Mouse (Mus musculus) megakaryocyte, embryonic 14.5 days (primary cell): ENCODE results near the gene Mkks.

ENCODE experiments used
- FLI1 ChIP-seq: IDR thresholded peaks from 2 replicates; pipeline ENCODE4 v1.6.1; 2012; ENCODE audit warnings: low read length, inconsistent platforms, mixed read lengths
- GATA1 ChIP-seq: IDR thresholded peaks from 3 replicates; pipeline ENCODE4 v1.6.1; 2012; ENCODE audit warnings: mixed read lengths, low read length, inconsistent platforms, borderline replicate concordance

DNA sequence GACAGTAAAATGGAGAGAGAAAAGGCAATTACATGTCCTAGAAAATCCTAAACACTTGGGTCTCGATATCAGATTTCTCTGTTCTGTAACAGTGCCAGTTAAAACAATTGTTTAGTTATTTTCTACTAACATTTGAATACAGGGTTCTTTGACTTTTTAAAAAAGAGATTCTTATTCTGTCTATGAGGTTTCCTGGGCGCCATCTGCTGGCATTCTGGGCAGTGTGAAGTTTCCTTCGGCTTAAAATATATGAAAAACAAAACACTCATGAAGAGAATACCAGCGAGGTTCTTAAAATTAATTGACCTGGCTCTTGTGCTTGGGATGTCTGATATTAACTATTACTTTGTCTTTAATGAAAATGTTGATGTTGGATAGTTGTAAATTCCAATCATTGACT, 4.3 kb downstream of the Mkks start:
- no peak for TF ChIP-seq GATA1
- TF ChIP-seq FLI1, result no peak
